Mouse (Mus musculus): ENCODE results near the gene Iqschfp.

Iqschfp gene

DNA sequence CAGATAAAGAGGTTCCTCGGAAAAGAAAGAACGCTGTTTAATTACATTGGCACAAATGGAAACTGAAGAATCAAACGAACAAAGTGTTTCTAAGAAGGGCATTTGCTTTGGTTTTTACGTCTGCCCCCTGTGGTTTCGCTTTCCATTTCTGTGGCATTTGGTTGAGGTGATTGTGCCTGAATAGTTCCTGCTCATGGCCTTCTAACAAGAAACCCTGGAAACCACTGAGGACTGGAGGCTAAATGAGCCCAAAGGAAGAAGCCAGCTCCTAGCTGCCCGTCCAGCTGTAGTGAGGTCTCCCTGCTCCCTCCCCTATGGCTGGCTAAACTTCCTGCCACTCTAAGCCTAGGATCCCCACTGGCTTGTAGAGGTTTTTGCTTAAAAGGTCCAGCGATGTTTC lies 745.9 kb downstream of the Iqschfp start:
- DNase-seq (ENCODE audit: low spot score in 2 of 2) = no peak

DNA sequence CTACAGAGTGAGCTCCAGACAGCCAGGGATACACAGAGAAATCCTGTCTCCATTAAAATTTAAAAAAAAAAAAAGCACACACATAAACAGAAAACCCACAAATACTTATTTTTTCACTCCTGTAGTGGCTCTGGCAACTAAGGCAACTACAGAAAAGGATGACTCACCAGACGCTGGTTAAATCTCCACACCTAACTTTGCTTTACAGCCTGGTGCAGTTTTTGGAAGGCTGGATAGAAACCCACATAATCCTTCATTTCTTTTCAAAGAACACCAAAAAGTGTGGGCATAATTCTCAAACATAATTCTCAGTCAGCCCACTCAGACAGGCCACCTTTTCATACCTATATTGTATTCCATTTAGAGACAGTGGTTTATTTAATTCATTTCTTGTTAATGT lies 746.7 kb downstream of the Iqschfp start:
- DNase-seq (ENCODE audit: low spot score in 2 of 2) = no peak

DNA sequence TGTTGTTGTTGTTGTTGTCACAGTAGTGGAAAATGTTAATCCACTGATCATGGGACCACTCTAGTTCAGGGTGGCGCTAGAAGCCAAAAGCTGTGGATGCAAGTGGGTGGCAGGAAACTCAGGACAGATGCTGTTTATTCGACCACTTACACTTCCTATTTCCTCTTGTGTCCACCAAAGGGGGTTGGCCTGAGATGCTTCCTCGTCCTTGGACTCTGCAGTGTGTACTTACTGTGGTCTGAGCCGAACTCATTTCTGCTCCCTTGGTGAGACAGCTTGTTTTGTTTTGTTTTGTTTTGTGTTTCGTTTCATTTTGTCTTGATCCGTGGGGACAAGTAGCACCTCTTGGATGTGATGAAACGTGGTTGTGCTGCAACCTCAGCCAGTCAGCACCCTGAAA lies 750.9 kb downstream of the Iqschfp start:
- no peak for DNase-seq (ENCODE audit: low spot score in 2 of 2)

DNA sequence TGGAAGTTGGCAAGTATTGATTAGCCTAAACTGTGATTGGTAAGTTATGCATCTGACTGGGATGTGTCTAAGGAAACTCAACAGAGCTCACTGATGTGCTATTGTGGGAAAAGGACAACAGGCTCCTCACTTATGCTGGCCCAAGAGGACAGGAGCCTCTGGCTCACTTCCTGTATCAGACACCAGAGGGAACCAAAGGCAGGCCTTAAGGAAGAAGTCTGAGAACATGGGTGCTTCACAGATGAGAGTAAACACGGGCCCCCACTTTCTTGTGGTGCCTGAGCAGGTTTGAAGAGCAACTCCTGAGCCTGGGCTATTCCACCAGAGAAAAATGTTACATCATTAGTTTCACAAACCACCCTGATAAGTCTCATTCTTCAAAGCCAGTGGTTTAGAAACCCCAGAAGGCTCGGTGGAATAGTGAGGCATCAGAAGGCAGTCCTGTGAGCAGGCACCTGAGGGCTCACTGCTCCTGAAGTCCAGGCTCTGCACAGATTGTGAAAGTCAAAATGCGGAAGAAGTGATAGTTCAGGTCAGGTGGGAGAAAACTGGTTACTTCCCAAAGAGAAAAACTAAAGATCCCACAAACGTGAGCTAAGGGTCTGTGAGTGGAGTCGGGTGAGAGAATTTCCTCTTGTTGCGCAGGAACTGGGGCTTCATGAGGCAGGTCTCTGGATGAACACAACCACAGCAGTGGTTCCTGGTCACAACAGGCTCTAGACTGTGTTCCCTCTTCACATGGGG lies 754.5 kb downstream of the Iqschfp start:
- DNase-seq (ENCODE audit: low spot score in 2 of 2) = peak; percentile 39 to 66

DNA sequence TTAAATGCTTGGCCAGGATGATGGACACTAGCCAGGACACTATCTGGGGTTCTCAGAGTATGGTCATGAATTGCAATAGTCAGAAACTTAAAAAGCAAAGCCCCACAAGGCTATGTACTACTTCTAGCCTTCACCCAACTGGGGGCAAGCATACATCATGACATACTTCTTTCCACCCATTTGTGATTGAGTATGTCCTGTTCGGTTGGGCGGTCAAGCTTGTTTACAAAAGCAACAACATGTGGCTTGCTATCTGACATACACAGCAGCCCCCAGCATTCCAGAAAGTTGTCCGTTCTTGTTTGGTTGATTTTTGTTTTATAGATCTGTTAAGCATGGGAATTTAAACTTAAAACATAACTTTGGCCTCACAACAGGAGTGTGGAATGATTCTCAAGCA lies 755.2 kb downstream of the Iqschfp start:
- DNase-seq (ENCODE audit: low spot score in 2 of 2) = no peak

DNA sequence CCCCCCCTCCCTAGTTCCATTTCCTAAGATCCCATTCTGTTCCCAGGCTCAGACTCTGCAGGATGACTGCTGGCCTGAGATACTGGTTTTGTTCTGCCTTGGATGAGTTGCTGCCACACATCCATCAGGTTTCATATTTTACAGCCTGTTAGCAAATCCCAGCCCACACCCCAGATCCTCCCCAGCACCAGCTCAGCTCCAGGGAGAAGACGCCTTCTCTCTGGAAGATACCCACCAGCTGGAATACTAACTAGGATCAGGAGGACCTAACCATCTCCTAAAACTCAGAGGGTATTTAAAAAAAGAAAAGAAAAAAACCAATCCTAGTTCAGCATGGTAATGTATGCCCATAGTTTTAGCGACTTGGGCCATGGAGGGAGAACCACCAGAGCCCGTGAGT lies 758.2 kb downstream of the Iqschfp start:
- DNase-seq (ENCODE audit: low spot score in 2 of 2) = no peak

DNA sequence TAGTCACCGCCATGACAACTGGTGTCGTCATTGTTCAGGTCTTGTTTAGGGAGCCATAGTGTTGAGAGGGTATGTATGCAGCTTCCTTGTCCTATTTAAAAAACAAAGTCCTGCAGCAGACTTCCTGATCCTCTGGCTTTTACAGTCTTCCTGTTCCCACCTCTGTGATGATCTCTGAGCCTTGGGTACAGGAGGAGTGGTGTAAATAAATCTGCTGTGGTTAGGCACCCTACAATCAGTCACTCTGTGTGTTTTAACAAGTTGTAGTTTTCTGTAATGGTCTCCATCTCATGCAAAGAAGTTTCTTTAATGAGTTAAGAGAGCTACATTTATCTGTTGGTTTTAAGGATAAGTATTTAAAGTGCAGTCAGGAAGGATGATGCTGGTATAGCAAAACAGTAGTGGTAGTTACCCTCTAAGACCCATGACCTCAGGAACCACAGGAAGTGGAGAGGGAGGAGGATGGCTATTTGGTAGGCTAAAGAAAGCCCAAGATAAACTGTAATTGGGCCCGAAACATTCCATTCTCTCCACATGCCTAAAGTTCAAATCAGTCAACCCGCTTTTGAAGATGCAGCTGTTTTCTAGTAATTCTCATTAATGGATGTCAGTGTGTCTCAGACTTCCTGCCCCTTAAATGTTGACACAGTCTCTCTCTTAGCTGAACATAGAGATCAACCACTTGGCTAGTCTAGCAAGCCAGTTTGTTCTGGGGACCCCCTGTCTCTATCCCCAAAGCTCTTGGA lies 764.7 kb downstream of the Iqschfp start:
- DNase-seq (ENCODE audit: low spot score in 2 of 2) = no peak

DNA sequence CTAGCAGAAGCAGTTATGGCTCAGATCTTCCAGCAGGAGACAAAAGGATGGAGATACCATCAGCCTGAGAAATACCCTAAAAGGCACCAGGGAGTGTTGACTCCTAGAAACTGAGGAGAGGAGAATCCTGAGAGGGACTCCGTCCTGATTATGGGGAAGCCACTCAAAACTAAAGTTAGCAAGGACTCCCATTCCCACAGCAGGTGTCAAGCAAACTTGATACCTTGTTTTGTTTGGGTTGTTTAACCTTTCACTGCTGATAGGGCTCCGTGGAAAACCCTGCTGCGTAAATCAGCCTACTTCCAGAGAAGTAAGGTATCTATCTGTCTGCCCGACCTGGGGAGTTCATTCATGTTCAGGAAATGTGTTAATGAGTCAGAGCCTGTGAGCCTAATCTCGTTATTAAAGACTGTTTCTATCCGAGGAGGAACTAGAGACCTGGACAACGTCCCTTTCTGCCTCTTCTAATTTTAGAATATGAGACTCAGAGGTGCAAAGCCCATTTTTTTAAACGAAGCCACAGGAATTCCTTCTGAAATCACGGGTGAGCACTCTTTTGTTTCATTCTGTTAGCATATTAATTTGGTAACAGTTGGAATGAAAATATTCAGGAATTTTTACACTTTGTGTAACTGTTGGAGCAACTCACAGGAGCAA lies 765.7 kb downstream of the Iqschfp start:
- DNase-seq (ENCODE audit: low spot score in 2 of 2) = no peak

DNA sequence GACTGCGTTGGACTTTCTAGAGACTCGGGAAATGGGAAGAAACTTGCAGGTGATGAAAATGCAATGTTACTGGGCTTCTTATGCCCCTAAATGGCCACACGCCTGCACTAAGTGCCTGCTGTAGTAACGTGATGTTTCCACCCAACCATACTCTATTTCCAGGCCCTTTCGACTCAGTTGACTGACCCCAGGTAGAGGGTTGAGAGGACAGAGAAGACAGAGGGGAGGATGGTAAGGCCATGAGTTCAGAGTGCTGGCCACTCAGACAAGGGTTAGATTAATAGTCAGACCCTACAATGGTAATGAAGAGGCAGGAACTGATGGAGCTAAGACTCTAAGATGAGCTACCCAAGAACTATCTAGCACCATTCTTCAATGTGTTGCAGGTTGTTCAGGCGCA lies 768.0 kb downstream of the Iqschfp start:
- no peak for DNase-seq (ENCODE audit: low spot score in 2 of 2)

DNA sequence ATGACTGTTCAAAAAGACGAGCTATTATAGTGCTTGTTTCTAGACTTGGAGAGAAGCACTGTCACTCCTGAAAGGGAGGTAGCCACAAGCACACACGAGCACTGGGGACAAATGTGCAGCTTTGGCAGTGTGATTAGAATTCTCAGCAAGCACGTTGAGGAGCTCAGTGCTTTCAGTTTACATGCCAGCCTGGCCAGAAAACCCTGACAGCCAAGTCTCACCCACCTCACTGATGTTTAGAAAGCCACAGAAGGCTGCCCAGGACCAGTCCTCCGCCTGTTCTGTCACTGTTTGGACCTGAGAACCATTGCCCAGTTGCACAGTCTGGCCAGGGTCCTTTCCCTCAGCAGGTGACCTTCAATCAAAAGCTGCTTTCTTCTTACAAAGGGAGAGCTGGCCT lies 768.5 kb downstream of the Iqschfp start:
- DNase-seq (ENCODE audit: low spot score in 2 of 2) = no peak

DNA sequence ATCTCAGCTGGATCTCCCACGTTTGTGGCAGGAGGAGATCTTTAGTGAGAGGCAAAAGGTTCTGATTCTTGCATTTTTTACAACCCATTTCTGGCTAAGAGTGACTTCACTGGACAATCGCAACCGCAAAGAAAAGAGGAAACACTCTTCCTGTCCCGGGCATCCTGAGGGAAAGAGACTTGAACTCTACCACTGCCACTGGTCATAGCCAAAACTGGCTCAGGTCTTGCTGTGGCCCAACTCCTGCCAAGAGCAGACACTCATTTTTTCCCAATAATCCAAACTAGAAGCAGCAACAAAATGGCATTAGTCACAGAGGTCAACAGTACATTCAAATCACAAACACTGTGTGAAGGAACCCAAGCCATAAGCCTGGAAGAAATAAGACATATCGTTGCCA lies 770.4 kb downstream of the Iqschfp start:
- no peak for DNase-seq (ENCODE audit: low spot score in 2 of 2)

DNA sequence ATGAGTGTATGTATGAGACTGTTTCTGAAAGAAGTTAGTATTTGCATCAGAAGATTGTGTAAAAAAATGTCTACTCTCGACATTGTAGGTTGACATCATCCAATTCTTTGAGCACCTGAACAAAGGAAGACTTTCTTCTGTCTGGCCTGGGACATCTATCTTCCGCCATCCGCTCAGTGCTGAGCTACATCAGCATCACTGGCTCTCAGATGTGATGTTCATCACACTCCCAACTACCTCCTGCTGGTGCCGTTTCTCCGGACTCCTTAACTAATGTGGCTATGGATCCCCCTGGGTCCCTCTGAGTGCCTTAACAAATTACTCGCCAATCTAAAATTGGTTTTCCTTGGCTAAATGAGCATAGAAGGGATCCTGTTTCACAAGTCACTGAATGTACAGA lies 772.3 kb downstream of the Iqschfp start:
- DNase-seq (ENCODE audit: low spot score in 2 of 2) = no peak

DNA sequence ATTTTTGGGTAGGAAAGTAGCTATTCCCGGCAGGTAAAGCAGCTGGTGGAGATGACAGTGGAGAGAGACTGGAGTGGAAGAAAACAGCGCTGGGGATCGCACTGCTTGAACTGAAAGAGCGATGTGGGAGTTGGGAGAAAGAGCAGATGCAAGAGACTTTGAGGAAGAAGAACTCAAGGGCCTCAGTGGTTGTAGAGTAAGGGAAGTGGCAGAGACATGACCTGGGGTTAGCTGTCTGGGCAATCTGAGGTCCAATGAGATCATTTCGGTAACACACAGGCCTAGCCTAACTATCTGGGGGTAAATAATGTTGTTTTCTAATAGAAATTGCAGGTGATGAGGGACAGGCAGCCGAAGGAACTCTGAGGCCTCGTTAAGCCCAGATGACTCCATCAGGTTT lies 774.3 kb downstream of the Iqschfp start:
- DNase-seq (ENCODE audit: low spot score in 2 of 2) = no peak

DNA sequence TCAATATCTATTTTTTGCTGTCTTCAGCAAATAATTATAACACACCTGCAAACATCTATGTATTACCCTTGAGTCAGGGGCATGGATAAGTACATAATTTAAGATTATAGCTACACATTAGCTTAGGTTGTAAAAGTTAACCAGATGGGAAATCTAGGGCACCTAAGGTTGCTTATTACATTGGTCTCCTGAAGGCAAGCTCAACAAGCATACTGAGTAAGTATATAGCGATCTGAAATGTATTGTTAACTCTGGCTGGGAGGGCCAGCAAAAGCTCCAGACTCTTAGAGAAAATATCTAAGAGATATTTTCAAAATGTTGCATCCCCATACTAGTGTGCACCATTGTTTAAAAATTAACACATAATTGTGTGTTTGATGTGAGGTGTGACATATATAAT lies 775.8 kb downstream of the Iqschfp start:
- DNase-seq (ENCODE audit: low spot score in 2 of 2) = no peak

DNA sequence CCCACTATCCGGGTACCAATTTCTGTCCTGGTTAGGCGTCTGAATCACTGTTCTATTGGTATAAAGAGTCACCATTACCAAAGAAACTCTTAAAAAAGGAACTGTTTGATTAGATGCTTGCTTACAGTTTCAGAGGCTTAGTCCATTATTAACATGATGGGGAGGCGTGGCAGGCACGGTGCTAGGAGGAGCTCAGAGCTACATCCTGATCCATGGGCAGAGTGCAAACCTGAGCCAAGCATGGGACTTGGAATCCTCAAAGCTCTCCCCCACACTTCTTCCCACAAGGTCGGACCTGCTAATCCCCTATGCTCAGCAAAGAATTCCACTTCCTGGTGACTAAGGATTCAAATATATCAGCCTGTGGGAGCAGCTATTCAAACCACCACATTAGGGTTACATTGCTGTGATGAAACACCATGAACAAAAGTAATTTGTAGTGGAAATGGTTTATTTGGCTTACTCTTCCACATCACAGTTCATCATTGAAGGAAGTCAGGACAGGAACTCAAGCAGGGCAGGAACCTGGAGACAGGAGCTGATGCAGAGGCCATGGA lies 777.5 kb downstream of the Iqschfp start:
- DNase-seq (ENCODE audit: low spot score in 2 of 2) = no peak

DNA sequence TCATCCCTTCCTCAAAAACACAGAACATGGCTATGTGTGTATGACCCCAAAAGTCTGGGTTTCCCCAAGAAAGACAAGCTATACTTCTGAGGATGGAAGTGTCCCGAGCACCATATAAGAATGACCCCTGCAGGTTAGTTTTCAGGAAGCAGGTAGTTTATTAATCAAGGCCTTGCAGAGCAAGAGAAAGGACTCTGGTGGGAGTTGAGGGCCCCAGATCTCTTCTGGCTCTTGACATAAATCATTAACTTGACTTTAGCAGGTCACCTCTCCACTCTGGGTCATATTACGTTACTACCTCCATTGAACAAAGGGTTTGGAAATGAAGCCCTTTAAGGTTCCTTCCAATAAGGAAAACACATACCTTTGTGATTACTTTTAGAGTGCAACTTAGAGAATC lies 782.7 kb downstream of the Iqschfp start:
- DNase-seq (ENCODE audit: low spot score in 2 of 2) = no peak

DNA sequence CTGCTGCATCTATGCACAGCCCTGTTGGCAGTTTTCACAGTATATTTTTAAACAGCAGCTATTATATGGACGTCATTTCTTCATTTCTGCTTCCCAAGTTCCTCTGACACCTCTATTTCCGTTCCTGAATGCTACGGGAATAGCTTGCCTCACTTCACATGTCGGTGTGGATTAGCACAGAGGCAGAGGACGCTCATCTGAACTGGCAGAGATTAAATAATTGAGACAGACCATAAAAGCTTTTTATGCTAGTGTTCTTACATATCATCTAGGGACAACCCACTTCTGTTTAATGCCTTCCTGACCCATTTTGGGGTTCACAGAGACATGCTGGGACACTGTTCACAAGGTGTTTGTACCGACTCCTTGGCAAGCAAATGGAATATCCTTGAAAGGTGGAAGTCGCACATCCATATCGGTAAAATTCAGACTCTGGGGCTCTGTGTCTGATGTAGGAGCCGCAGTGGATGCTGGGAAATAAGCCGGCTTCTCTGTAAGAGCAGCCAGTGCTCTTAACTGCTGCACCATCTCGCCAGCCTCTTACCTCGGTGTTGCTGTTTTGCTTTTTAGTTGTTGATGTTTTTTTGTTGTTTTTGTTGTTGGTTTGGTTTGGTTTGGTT lies 783.3 kb downstream of the Iqschfp start:
- DNase-seq (ENCODE audit: low spot score in 2 of 2) = no peak
